Comparison of ENCODE assay signal across 8 mouse cellular contexts in genomic region chr17:48410299-48410785, GRCm38 (mm10). TPM values are rescaled to one million over a fixed set of nuclear protein-coding genes. Genes with fewer than 3 reads are reported as not detected.
A peak's percentile ranks its signal among the peaks of the same experiment; 100 is the strongest.
DNase-seq lines count a peak whose midpoint lies in the region; ATAC-seq and TF ChIP-seq lines count a peak whose summit lies in the region.

No protein-coding gene starts in this region.

- ATAC-seq in lung, embryonic 14.5 days (ENCODE audit: insufficient read depth), result peak; percentile 12
- peak; percentile 31; the same call in 1 of the 2 replicates for ATAC-seq in hindbrain, embryonic 15.5 days (ENCODE audit: low FRiP score, low read depth)
- ATAC-seq in midbrain, embryonic 12.5 days (ENCODE audit: low FRiP score, low read depth), result peak; percentile 24

- no peak for TF ChIP-seq CTCF in lung, embryonic 14.5 days (IDR thresholded peaks at IDR 0.05; ENCODE audit: low read depth)

- no peaks in the 10 kb centered on the region for H3K27me3 ChIP-seq in lung, embryonic 14.5 days (ENCODE audit: insufficient read depth, low read length)
- H3K27me3 ChIP-seq in hindbrain, embryonic 15.5 days, result no peaks in the 10 kb centered on the region
- H3K27me3 ChIP-seq in midbrain, embryonic 12.5 days, result no peaks in the 10 kb centered on the region

- DNase-seq in lung, embryonic 14.5 days, result peak; percentile 71
- DNase-seq in lung, adult 18-20 months, result no peak
- peak; percentile 71 for DNase-seq in embryo, embryonic 10.5 days (ENCODE audit: low spot score)
- no peak for DNase-seq in cerebellum, adult 11 months
- DNase-seq in gastrocnemius, postnatal 10 days, result no peak
- no peak for DNase-seq in cerebellum, postnatal 36 days

- under 1% methylated on average over 13 of the region's 13 CpGs for WGBS in lung, embryonic 14.5 days
- under 1% methylated on average over 13 of the region's 13 CpGs for WGBS in hindbrain, embryonic 15.5 days
- under 1% methylated on average over 13 of the region's 13 CpGs for WGBS in midbrain, embryonic 12.5 days

- peak overlapping the region; percentile 73 for H3K9ac ChIP-seq in lung, embryonic 14.5 days
- H3K9ac ChIP-seq in hindbrain, embryonic 15.5 days, result peak overlapping the region; percentile 53
- H3K9ac ChIP-seq in midbrain, embryonic 12.5 days (replicated peaks), result peak overlapping the region; percentile 78

- H3K4me1 ChIP-seq in lung, embryonic 14.5 days (ENCODE audit: insufficient read depth), result peaks cover 12% of the 10 kb centered on the region
- peaks cover 32% of the 10 kb centered on the region for H3K4me1 ChIP-seq in hindbrain, embryonic 15.5 days (replicated peaks)
- peaks cover 28% of the 10 kb centered on the region for H3K4me1 ChIP-seq in midbrain, embryonic 12.5 days

- H3K27ac ChIP-seq in lung, embryonic 14.5 days (ENCODE audit: low read depth), result peak overlapping the region; percentile 99
- peak overlapping the region; percentile 93 for H3K27ac ChIP-seq in hindbrain, embryonic 15.5 days (replicated peaks)
- peak overlapping the region; percentile 100 for H3K27ac ChIP-seq in midbrain, embryonic 12.5 days (replicated peaks)

- peak overlapping the region; percentile 66 for H3K4me2 ChIP-seq in lung, embryonic 14.5 days
- H3K4me2 ChIP-seq in hindbrain, embryonic 15.5 days, result peak overlapping the region; percentile 77
- peak overlapping the region; percentile 76 for H3K4me2 ChIP-seq in midbrain, embryonic 12.5 days (replicated peaks)

- peak overlapping the region; percentile 92 for H3K4me3 ChIP-seq in lung, embryonic 14.5 days (ENCODE audit: low read depth, low read length)
- peak overlapping the region; percentile 64 for H3K4me3 ChIP-seq in hindbrain, embryonic 15.5 days
- H3K4me3 ChIP-seq in midbrain, embryonic 12.5 days, result peak overlapping the region; percentile 69

- peaks cover 32% of the 10 kb centered on the region for H3K36me3 ChIP-seq in lung, embryonic 14.5 days (ENCODE audit: insufficient read depth)
- no peaks in the 10 kb centered on the region for H3K36me3 ChIP-seq in hindbrain, embryonic 15.5 days
- H3K36me3 ChIP-seq in midbrain, embryonic 12.5 days, result peaks cover 24% of the 10 kb centered on the region

- H3K9me3 ChIP-seq in lung, embryonic 14.5 days (ENCODE audit: low read depth, low read length), result no peaks in the 10 kb centered on the region
- H3K9me3 ChIP-seq in hindbrain, embryonic 15.5 days, result no peaks in the 10 kb centered on the region
- H3K9me3 ChIP-seq in midbrain, embryonic 12.5 days, result no peaks in the 10 kb centered on the region

RNA-seq across cellular contexts. Expression of gene Oard1, which starts 0.5 kb away (rescaled TPM):
- 75.2 and 77.9 TPM in 2 replicates for polyA plus RNA-seq in lung, embryonic 14.5 days (2014; fragmentation: Nextera tagmentation; extraction: Ambion mirVana)
- 35.1 TPM in 2 replicates for polyA plus RNA-seq in hindbrain, embryonic 15.5 days (2015; fragmentation: Nextera tagmentation; extraction: Ambion mirVana)
- polyA plus RNA-seq in midbrain, embryonic 12.5 days (2016; fragmentation: Nextera tagmentation; extraction: Ambion mirVana), result 79.4 and 81.8 TPM in 2 replicates
- total RNA-seq in gastrocnemius, postnatal 10 days (2021), result 10 to 100 TPM in 1 of 2 experiments, 1 to 10 TPM in 1; 9.8 to 11.4 TPM

RNA-seq across cellular contexts. Expression of gene Nfya, which starts 0.6 kb away (rescaled TPM):
- 30.3 and 30.5 TPM in 2 replicates for polyA plus RNA-seq in lung, embryonic 14.5 days (2014; fragmentation: Nextera tagmentation; extraction: Ambion mirVana)
- 11.1 and 11.6 TPM in 2 replicates for polyA plus RNA-seq in hindbrain, embryonic 15.5 days (2015; fragmentation: Nextera tagmentation; extraction: Ambion mirVana)
- 15.4 and 17.2 TPM in 2 replicates for polyA plus RNA-seq in midbrain, embryonic 12.5 days (2016; fragmentation: Nextera tagmentation; extraction: Ambion mirVana)
- 10 to 100 TPM; 11.3 to 19.2 TPM for total RNA-seq in gastrocnemius, postnatal 10 days (2021)

RNA-seq across cellular contexts. Expression of gene Apobec2, which starts 22.4 kb away (rescaled TPM):
- polyA plus RNA-seq in lung, embryonic 14.5 days (2014; fragmentation: Nextera tagmentation; extraction: Ambion mirVana), result 1.3 and 5.6 TPM in 2 replicates
- 0.62 and 0.65 TPM in 2 replicates for polyA plus RNA-seq in hindbrain, embryonic 15.5 days (2015; fragmentation: Nextera tagmentation; extraction: Ambion mirVana)
- polyA plus RNA-seq in midbrain, embryonic 12.5 days (2016; fragmentation: Nextera tagmentation; extraction: Ambion mirVana), result 0.59 and 0.85 TPM in 2 replicates
- total RNA-seq in gastrocnemius, postnatal 10 days (2021), result 100 to 1,000 TPM; 515 to 520 TPM

RNA-seq across cellular contexts. Expression of gene Tspo2, which starts 41.0 kb away (rescaled TPM):
- 1.5 and 1.9 TPM in 2 replicates for polyA plus RNA-seq in lung, embryonic 14.5 days (2014; fragmentation: Nextera tagmentation; extraction: Ambion mirVana)
- polyA plus RNA-seq in hindbrain, embryonic 15.5 days (2015; fragmentation: Nextera tagmentation; extraction: Ambion mirVana), result 1.2 and 1.8 TPM in 2 replicates
- polyA plus RNA-seq in midbrain, embryonic 12.5 days (2016; fragmentation: Nextera tagmentation; extraction: Ambion mirVana), result 1.8 TPM in 2 replicates
- under 1 TPM in 1 of 2 experiments, not detected in 1; 0.93 TPM for total RNA-seq in gastrocnemius, postnatal 10 days (2021)

RNA-seq across cellular contexts. Expression of gene Unc5cl, which starts 44.4 kb away (rescaled TPM):
- polyA plus RNA-seq in lung, embryonic 14.5 days (2014; fragmentation: Nextera tagmentation; extraction: Ambion mirVana), result 1.4 and 1.5 TPM in 2 replicates
- polyA plus RNA-seq in hindbrain, embryonic 15.5 days (2015; fragmentation: Nextera tagmentation; extraction: Ambion mirVana), result 0.39 TPM in 1 of 2 replicates, not detected in the other
- polyA plus RNA-seq in midbrain, embryonic 12.5 days (2016; fragmentation: Nextera tagmentation; extraction: Ambion mirVana), result 0.08 and 0.22 TPM in 2 replicates
- not detected for total RNA-seq in gastrocnemius, postnatal 10 days (2021)

Comparison
In these comparisons a context has a peak if more than half of its experiments do, and no peak if none do; other contexts are left out.
1. DNase-seq: peak in lung, embryonic 14.5 days (single experiment) and embryo, embryonic 10.5 days (single experiment); none in lung, adult 18-20 months (0 of 2), cerebellum, adult 11 months (single experiment), gastrocnemius, postnatal 10 days (single experiment) and cerebellum, postnatal 36 days (0 of 2).
2. Peak in every context shown above with its lines, with median percentiles within 50 percentile points of each other: ATAC-seq, H3K27ac ChIP-seq, H3K4me2 ChIP-seq, H3K4me3 ChIP-seq and H3K9ac ChIP-seq.